Mouse (Mus musculus): ENCODE results near the gene Cers5. TPM values are rescaled to one million over a fixed set of nuclear protein-coding genes. Genes with fewer than 3 reads are reported as not detected.
A peak's percentile ranks its signal among the peaks of the same experiment; 100 is the strongest.
"Not testable (repeated sequence)": the region's sequence is repeated elsewhere in the genome, so short reads cannot be mapped to it uniquely, and the experiment has no call there.

The Cers5 gene
- total RNA-seq, 2 experiments from 2014 or later, result 17.9 to 58.3 TPM

GRCm38 (mm10) chr15:99712666-99713559 lies 59.8 kb downstream of the Cers5 start:
- ATAC-seq (replicated peaks; ENCODE audit: poor library complexity, severe bottlenecking), result no peak

GRCm38 (mm10) chr15:99711491-99711890 lies 61.2 kb downstream of the Cers5 start:
- no peak for ATAC-seq (replicated peaks; ENCODE audit: poor library complexity, severe bottlenecking)

GRCm38 (mm10) chr15:99710221-99711190 lies 62.2 kb downstream of the Cers5 start:
- no peak for ATAC-seq (replicated peaks; ENCODE audit: poor library complexity, severe bottlenecking)

DNA sequence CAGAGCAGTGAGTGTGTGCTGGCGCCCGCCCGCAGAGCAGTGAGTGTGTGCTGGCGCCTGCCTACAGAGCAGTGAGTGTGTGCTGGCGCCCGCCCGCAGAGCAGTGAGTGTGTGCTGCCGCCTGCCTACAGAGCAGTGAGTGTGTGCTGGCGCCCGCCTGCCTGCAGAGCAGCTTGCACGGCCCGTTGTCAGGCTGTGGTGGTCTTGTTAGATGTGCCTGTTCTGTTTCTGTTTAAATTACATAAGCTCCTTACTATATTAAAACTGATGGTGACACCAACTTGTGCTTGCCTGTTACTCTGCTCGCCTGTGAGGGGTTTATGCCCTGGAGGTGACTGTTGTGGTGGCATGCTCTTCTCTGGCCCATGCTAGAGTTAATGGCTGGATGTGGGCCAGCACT lies 64.5 kb downstream of the Cers5 start:
- no peak for ATAC-seq (replicated peaks; ENCODE audit: poor library complexity, severe bottlenecking)

- ATAC-seq (replicated peaks; ENCODE audit: poor library complexity, severe bottlenecking), result peak; percentile 48; the same call in 1 of the 2 replicates
Measured at GRCm38 (mm10) chr15:99705440-99706048, 67.1 kb downstream of the Cers5 start, which contains the start of gene Gm17349. Gene Gm17349 (minus strand): TSS chr15:99705490.

- ATAC-seq (replicated peaks; ENCODE audit: poor library complexity, severe bottlenecking), result no peak
Measured at GRCm38 (mm10) chr15:99704881-99705280, 67.8 kb downstream of the Cers5 start.

DNA sequence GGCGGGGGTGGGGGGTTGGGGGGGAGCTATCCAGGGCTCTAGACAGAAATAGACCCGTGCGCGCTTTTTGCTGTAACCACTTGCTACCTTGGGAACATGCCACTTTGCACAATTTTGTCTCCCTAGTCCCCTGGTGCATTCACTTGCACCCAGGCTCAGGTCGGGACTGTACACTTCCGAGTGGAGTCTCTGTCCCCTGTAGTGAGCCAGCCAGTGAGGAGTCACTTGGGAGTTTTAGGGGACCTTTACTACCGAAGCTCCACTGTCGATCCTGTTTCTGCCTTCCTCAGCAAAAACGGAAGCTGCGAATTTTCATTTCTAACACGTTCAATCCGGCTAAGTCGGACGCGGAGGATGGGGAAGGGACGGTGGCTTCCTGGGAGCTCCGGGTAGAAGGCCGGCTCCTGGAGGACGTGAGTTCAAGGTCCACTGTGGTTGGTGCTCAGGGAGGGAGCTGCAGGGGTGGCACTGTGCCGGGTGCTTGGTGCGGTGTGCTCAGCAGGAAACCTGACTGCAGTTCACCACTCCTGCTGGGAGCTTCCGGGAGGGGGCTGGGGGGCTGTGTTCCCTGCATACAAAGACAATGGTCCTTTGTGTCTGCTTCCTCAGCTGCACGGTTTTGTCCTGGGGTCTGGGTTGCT lies 68.5 kb downstream of the Cers5 start:
- ATAC-seq (replicated peaks; ENCODE audit: poor library complexity, severe bottlenecking), result no peak

- ATAC-seq (replicated peaks; ENCODE audit: poor library complexity, severe bottlenecking), result no peak
Measured at GRCm38 (mm10) chr15:99703676-99704040, 69.0 kb downstream of the Cers5 start.

DNA sequence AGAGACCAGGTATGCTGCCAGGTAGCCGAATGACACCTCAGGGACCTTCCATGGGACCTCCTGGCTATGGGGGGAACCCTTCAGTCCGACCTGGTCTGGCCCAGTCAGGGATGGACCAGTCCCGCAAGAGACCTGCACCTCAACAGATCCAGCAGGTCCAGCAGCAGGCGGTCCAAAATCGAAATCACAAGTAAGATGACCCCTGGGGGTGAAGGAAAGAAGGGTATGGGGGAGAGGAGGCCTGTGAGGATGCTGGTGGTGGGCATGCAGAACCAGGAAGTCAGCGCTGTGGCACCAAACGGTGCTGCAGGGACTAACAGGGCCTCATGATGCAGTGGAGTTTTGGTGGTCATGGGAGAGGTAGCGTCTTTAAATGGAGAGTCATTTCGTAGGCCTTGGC lies 69.6 kb downstream of the Cers5 start:
- no peak for ATAC-seq (replicated peaks; ENCODE audit: poor library complexity, severe bottlenecking)

- ATAC-seq (replicated peaks; ENCODE audit: poor library complexity, severe bottlenecking), result peak; percentile 91
Measured at GRCm38 (mm10) chr15:99701999-99702900, 70.4 kb downstream of the Cers5 start, which contains the start of gene Smarcd1. Gene Smarcd1 (plus strand): TSS chr15:99702129.

GRCm38 (mm10) chr15:99701640-99701998 lies 71.1 kb downstream of the Cers5 start:
- ATAC-seq (replicated peaks; ENCODE audit: poor library complexity, severe bottlenecking), result not testable (repeated sequence)

GRCm38 (mm10) chr15:99700219-99701106 lies 72.2 kb downstream of the Cers5 start:
- ATAC-seq (replicated peaks; ENCODE audit: poor library complexity, severe bottlenecking), result no peak

DNA sequence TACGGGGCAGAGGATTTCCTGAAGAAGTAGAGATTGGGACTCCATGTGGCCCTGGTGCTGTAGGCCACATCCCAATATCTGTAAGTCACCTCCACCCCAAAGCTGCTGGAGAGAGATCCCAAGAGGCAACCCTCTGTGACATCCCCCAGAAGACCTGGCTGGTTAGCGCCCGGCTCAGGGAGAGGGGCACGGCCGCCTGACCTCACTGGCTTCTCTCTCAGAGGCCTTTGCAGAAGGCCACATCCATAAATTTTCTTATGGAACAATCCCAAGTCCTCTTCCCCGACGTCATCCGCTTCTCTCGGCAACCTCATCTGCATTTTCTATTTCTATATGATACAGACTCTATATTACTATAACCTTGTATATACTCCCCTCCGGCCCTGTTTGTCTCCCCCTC lies 73.0 kb downstream of the Cers5 start:
- ATAC-seq (replicated peaks; ENCODE audit: poor library complexity, severe bottlenecking), result no peak

GRCm38 (mm10) chr15:99698533-99699085 lies 74.1 kb downstream of the Cers5 start:
- no peak for ATAC-seq (replicated peaks; ENCODE audit: poor library complexity, severe bottlenecking)

- ATAC-seq (replicated peaks; ENCODE audit: poor library complexity, severe bottlenecking), result no peak
Measured at GRCm38 (mm10) chr15:99697309-99697708, 75.4 kb downstream of the Cers5 start.

DNA sequence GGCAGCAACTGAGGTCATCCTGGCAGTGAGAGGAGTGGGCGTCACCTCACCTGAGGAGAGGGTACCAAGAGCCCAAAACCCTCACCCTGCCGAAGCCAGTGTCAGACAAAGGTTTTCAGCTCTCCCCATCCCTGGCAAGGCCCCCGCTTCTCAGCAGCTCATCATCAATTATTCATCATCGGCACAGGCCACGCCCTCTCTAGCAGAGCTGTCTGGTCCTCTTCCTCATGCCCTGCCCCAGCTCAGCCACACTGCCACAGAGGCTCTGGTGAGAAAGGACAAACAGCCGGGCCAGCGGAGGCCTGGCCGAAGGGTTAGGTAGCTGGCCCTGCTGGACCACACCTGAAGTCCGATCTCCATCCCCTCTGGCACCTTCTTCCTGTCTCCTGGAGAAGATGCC lies 80.7 kb downstream of the Cers5 start:
- no peak for ATAC-seq (replicated peaks; ENCODE audit: poor library complexity, severe bottlenecking)

- ATAC-seq (replicated peaks; ENCODE audit: poor library complexity, severe bottlenecking), result no peak; the same call in 1 of the 2 replicates
Measured at GRCm38 (mm10) chr15:99690924-99691323, 81.8 kb downstream of the Cers5 start.

DNA sequence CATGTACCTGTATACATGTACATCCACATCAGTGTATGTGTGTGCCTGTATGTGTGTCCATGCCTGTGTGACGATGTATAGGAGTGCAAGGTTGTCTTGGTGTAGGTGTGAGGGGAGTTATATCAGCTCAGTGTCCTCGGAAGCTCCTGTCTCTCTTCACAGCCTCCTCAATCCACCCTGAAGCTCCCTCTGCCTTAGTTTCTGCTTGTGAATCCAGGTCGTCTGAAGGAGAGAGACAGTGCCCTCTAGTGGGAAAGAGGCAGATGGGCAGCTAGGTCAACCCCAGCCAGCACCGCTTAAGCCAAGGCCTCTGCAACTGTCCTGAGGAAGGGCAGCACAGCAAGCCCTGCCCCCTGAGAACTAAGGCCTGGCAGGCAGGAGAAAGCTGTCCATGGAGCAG lies 84.0 kb downstream of the Cers5 start:
- peak; percentile 82 for ATAC-seq (replicated peaks; ENCODE audit: poor library complexity, severe bottlenecking)

Data from granulocyte monocyte progenitor cell, adult 5-6 weeks (primary cell).